Mouse (Mus musculus) T-helper 17 cell (primary cell): ENCODE measurements around the gene Dnm2.
"Not testable (repeated sequence)": the region's sequence is repeated elsewhere in the genome, so short reads cannot be mapped to it uniquely, and the experiment has no call there.

Experiments
- in situ Hi-C, 2 experiments: fragments of 300-600 bp; cut with MboI, MseI; formaldehyde crosslinking; loops; 1 replicate in 1 of 2; 2 replicates in 1 of 2; pipeline ENCODE4 v1.15.1; 2025; ENCODE audit warnings: high pct_unique_total_duplicates in 2 of 2

Dnm2 gene

GRCm38 (mm10) chr9:21455103-21455770, 30.5 kb downstream of the Dnm2 start:
- in situ Hi-C loops: loop anchor here in 1 of 2 experiments (5.0 kb wide), 1 partner anchor 38 kb away; no protein-coding TSS in a partner anchor

- in situ Hi-C loops: loop anchor here in 1 of 2 experiments (5.0 kb wide), 1 partner anchor 39 kb away; no protein-coding TSS in a partner anchor
These were observed 31.7 kb downstream of the Dnm2 start for GRCm38 (mm10) chr9:21456246-21456929.

- in situ Hi-C loops: loop anchor here in 1 of 2 experiments (5.0 kb wide), 1 partner anchor 40 kb away; no protein-coding TSS in a partner anchor
These were observed 32.4 kb downstream of the Dnm2 start for GRCm38 (mm10) chr9:21456930-21457634.

GRCm38 (mm10) chr9:21458821-21459220, 34.1 kb downstream of the Dnm2 start:
- in situ Hi-C loops: loop anchor here in 1 of 2 experiments (5.0 kb wide), 1 partner anchor 42 kb away; no protein-coding TSS in a partner anchor

GRCm38 (mm10) chr9:21460400-21460940, 35.8 kb downstream of the Dnm2 start:
- in situ Hi-C loops: no loop called here

GRCm38 (mm10) chr9:21463138-21463590, 38.5 kb downstream of the Dnm2 start:
- in situ Hi-C loops: no loop called here

GRCm38 (mm10) chr9:21463766-21464564, 39.3 kb downstream of the Dnm2 start:
- in situ Hi-C loops: no loop called here

GRCm38 (mm10) chr9:21464565-21464928, 39.8 kb downstream of the Dnm2 start:
- in situ Hi-C loops: not testable (repeated sequence)

- in situ Hi-C loops: no loop called here
These were observed 44.6 kb downstream of the Dnm2 start for GRCm38 (mm10) chr9:21469032-21470024.

GRCm38 (mm10) chr9:21472913-21473312, 48.2 kb downstream of the Dnm2 start:
- in situ Hi-C loops: no loop called here

- in situ Hi-C loops: loop anchor here in 1 of 2 experiments (5.0 kb wide), 1 partner anchor 80 kb away; no protein-coding TSS in a partner anchor
These were observed 53.0 kb downstream of the Dnm2 start for GRCm38 (mm10) chr9:21477707-21478106.

GRCm38 (mm10) chr9:21484065-21484464, 59.4 kb downstream of the Dnm2 start:
- in situ Hi-C loops: no loop called here

GRCm38 (mm10) chr9:21488246-21488645, 63.5 kb downstream of the Dnm2 start:
- in situ Hi-C loops: not testable (repeated sequence)

- in situ Hi-C loops: no loop called here
These were observed 66.0 kb downstream of the Dnm2 start for GRCm38 (mm10) chr9:21490696-21491095.

- in situ Hi-C loops: no loop called here
These were observed 69.2 kb downstream of the Dnm2 start for GRCm38 (mm10) chr9:21493907-21494306.

- in situ Hi-C loops: loop anchor here in 1 of 2 experiments (5.0 kb wide), 1 partner anchor 88 kb away; no protein-coding TSS in a partner anchor
These were observed 70.0 kb downstream of the Dnm2 start for GRCm38 (mm10) chr9:21494726-21495125.

- in situ Hi-C loops: loop anchor here in 1 of 2 experiments (5.0 kb wide), 1 partner anchor 86 kb away; no protein-coding TSS in a partner anchor
These were observed 71.8 kb downstream of the Dnm2 start for GRCm38 (mm10) chr9:21496308-21497049.

GRCm38 (mm10) chr9:21497050-21497542, 72.4 kb downstream of the Dnm2 start:
- in situ Hi-C loops: loop anchor here in 1 of 2 experiments (5.0 kb wide), 1 partner anchor 85 kb away; no protein-coding TSS in a partner anchor
